Mouse (Mus musculus): ENCODE measurements around the gene Palb2.
A peak's percentile ranks its signal among the peaks of the same experiment; 100 is the strongest.

Gene Palb2

DNA sequence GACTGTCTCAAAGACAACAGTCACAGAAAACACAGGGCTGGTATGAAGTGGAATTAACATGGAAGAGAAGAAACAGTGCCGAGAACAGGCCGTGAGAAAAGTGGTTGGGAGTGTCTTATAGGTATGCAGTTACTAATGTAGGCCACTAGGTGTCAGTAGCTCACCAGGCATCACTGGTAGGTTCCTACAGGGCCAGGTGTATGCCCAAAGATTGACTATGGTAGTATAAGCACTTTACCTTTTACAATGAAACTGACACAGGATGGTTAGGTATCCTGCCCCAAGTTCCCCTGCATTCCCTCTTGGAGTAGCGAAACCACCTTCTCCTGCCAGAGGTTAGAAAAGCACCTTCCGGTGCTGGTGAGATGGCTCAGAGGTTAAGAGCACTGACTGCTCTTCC is 33.6 kb downstream of the Palb2 start:
- DNase-seq (ENCODE audit: low spot score in 2 of 2): no peak

- DNase-seq (ENCODE audit: low spot score in 2 of 2): no peak
Observed at GRCm38 (mm10) chr7:122098009-122098408, 34.8 kb downstream of the Palb2 start.

DNA sequence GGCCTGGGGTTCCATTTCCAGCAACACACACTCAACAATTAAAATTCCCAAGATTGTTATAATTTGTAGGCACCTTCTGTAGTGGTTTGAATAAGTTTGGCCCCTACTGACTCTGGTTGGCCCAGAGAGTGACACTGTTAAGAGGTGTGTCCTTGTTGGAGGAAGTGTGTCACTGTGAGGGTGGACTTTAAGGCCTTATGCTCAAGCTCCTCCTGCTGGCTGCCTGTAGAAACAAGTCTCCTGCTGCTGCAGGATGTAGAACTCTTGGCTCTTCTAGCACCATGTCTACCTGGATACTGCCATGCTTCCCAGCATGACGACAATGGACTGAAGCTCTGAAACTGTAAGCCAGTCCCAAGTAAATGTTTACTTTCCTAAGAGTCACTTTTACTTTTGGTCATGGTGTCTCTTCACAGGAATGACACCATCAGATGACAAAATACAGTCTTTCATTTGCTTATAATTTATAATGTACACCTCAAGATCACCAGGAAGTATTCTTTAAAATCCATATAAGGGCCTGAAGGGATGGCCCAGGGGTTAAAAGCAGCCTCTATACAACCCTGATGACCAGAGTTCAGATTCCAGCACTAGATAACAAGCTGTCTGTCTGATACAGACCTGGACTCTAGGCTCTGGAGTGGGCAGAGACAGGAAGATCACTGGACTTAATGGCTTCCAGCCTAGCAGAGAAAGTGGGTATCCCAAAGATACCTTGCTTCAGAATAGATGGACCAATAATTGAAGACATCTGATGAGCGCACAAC is 38.0 kb downstream of the Palb2 start:
- DNase-seq (ENCODE audit: low spot score in 2 of 2): no peak

- no peak for DNase-seq (ENCODE audit: low spot score in 2 of 2)
Observed at GRCm38 (mm10) chr7:122087195-122087982, 45.4 kb downstream of the Palb2 start.

DNA sequence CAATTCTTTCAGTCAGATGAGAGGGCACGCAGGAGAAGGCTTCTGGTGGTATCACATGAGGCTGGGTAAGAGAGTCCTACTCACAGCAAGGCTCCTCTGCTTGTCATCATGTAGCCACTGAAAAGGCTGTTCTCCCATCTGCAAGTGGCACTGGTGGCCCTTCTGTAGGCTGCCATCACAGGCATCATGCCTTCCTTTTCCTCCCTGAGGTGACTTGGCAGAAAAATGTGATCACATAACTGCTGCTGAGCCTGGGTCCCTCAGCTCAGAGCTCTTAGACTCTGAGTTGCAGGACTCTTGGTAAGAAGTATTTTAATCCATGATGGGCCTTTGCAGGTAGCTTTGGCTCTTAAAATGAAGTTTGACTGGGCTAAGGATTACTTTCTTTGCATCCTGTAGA is 51.7 kb downstream of the Palb2 start:
- DNase-seq (ENCODE audit: low spot score in 2 of 2): no peak

DNA sequence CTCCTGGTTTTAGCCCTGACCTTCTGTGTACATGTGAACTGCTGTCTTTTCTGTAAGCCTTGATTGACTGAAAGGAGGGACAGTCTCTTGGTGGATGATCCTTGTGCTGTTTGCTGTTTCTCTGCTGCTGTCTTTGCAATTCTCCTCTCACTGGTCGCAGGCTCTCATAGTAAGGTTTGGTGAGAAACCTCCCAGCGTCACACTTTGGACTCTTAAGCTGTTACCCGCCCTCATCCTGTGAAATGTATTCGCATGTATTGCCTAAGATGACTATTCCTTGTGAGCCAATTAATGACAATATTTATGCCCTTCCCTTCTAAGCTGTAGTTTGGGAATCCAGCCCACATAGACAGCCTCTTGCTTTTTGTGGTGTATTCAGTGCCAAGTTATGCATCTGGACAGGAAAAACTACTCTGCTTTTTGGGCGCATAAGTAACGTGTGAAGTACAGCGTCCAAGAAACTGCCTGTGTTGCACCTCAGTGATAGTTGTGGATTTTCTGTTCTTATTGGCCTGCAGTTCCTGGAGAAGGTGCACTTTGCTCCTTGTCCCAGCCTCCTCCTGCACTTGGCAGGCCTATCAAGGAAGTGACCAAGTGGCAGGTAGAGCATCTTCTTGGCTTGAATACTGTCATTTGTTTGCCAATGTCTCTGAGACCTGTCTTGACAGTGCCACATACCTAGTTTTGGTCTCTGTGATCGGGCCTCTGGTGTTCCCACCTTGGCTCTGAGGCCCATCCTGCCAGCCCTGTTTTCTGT is 52.8 kb downstream of the Palb2 start:
- no peak for DNase-seq (ENCODE audit: low spot score in 2 of 2)

DNA sequence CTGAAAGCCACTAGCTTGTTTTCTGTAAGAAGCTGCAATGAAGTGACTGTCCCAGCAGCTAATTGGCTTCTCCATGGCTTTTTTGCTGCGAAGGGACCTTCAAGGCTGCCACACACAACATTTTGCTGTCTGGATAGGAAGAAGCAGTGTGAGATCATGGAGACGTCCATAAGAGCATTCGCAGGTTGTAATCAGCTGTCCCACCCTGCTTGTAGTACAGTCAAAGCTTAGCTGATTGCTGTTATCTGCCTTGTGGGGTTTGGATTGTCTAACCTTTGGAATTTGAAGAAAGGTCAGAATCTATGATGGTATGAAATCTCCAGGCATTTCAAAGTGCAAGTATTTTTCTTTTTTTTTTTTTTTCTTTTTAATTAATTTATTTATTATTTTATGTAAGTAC is 58.4 kb downstream of the Palb2 start:
- DNase-seq (ENCODE audit: low spot score in 2 of 2): no peak

- peak; percentile 8 to 50 for DNase-seq (ENCODE audit: low spot score in 2 of 2)
Observed at GRCm38 (mm10) chr7:122067517-122068381, 65.0 kb downstream of the Palb2 start.

- peak; percentile 89 to 94 for DNase-seq (ENCODE audit: low spot score in 2 of 2)
Observed at GRCm38 (mm10) chr7:122066945-122067516, 65.8 kb downstream of the Palb2 start, which contains the start of the genes Ubfd1 and Ears2. TSS of gene Ubfd1 (plus strand) at chr7:122067175. TSS of gene Ears2 (minus strand) at chr7:122067263.

- DNase-seq (ENCODE audit: low spot score in 2 of 2): no peak
Observed at GRCm38 (mm10) chr7:122066102-122066944, 66.5 kb downstream of the Palb2 start.

- no peak for DNase-seq (ENCODE audit: low spot score in 2 of 2)
Observed at GRCm38 (mm10) chr7:122065656-122066055, 67.1 kb downstream of the Palb2 start.

Data from urinary bladder, adult 18-20 months (tissue).